Mouse (Mus musculus) brain, embryonic 18.5 days (tissue): Measurements from ENCODE around the gene Derl2.

Experiments used
- DNase-seq: peaks from one replicate; pipeline ENCODE4 v3.0.0-alpha.2; 2012; ENCODE audit warnings: low read depth, low spot score

Derl2 gene

GRCm38 (mm10) chr11:71019201-71020068 is at the start of gene Derl2, which contains the start of gene Mis12:
Gene Derl2, minus strand, starts transcription at chr11:71019841.
Gene Mis12, plus strand, starts transcription at chr11:71019611.
- peak; percentile 99 for DNase-seq

- peak; percentile 26 for DNase-seq
Observed at GRCm38 (mm10) chr11:71052554-71052953, 32.9 kb upstream of the Derl2 start.

GRCm38 (mm10) chr11:71039526-71040298 is 20.1 kb upstream of the Derl2 start:
- no peak for DNase-seq

- DNase-seq = peak; percentile 85
Observed at GRCm38 (mm10) chr11:71033163-71033761, 13.6 kb upstream of the Derl2 start, which contains the start of gene 6330403K07Rik. Gene 6330403K07Rik, minus strand, starts transcription at chr11:71033513.

GRCm38 (mm10) chr11:71032491-71033162 is 13.0 kb upstream of the Derl2 start:
- no peak for DNase-seq

GRCm38 (mm10) chr11:71032070-71032469 is 12.4 kb upstream of the Derl2 start:
- no peak for DNase-seq

GRCm38 (mm10) chr11:71029403-71030118 is 9.9 kb upstream of the Derl2 start:
- DNase-seq = no peak

- no peak for DNase-seq
Observed at GRCm38 (mm10) chr11:71028280-71028679, 8.6 kb upstream of the Derl2 start.

- DNase-seq = no peak
Observed at GRCm38 (mm10) chr11:71018416-71019200, 1.0 kb downstream of the Derl2 start.

- DNase-seq = no peak
Observed at GRCm38 (mm10) chr11:71017051-71017450, 2.6 kb downstream of the Derl2 start.

GRCm38 (mm10) chr11:71012743-71013142 is 6.9 kb downstream of the Derl2 start:
- no peak for DNase-seq

GRCm38 (mm10) chr11:71008321-71008720 is 11.3 kb downstream of the Derl2 start:
- no peak for DNase-seq

GRCm38 (mm10) chr11:71007831-71008230 is 11.8 kb downstream of the Derl2 start:
- no peak for DNase-seq

GRCm38 (mm10) chr11:71007026-71007425 is 12.6 kb downstream of the Derl2 start:
- no peak for DNase-seq

GRCm38 (mm10) chr11:71005046-71005445 is 14.6 kb downstream of the Derl2 start:
- no peak for DNase-seq

- DNase-seq = peak; percentile 97
Observed at GRCm38 (mm10) chr11:71004316-71004773, 15.3 kb downstream of the Derl2 start, which contains the start of gene Dhx33. Gene Dhx33, minus strand, starts transcription at chr11:71004437.

GRCm38 (mm10) chr11:71003611-71004315 is 15.9 kb downstream of the Derl2 start:
- no peak for DNase-seq

GRCm38 (mm10) chr11:71001167-71001566 is 18.5 kb downstream of the Derl2 start:
- no peak for DNase-seq

GRCm38 (mm10) chr11:70982557-70983228 is 36.9 kb downstream of the Derl2 start, which contains the start of gene C1qbp:
Gene C1qbp, minus strand, starts transcription at chr11:70983026.
- peak; percentile 66 for DNase-seq
